Mouse (Mus musculus): ENCODE measurements at regions not wholly inside any gene's neighbourhood (a gene's known extent, or its start where the extent isn't known, plus 50 kb on each side); places are given as distances from the start of the nearest gene placed in this dataset.

DNA sequence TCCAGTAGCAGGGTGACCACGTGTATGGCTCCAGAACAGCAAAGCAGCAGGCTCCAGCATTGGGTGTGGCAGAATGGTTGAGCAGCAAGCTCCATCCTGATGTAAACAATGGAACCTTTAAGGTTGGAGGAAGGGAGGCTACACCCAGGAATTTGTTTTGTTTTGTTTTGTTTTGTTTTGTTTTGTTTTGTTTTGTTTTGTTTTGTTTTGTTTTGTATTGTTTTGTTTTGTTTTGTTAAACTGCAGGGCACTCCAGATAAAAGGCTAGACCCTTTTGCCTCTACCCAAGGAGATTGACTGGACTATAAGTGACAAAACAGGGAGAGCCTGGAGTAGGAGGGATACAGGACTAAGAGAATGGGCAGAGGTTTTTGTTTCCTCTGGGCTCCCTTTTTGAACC lies 647.5 kb downstream of the Kcnj3 start:
- H3K9me3 ChIP-seq (replicated peaks; ENCODE audit: control insufficient read depth, low read length): no peaks in the 10 kb centered on the region
- H3K9ac ChIP-seq (replicated peaks; ENCODE audit: low read depth, low read length): no peak overlapping the region
- no peak overlapping the region for H3K4me2 ChIP-seq (ENCODE audit: low read depth, low read length)
- ATAC-seq (ENCODE audit: insufficient read depth, low read depth) (no peak), DNase-seq (ENCODE audit: low spot score) (no peak)
- no peak overlapping the region for H3K4me3 ChIP-seq (ENCODE audit: low read depth, low read length)
- 37% methylated on average over 1 of the region's 1 CpGs for WGBS
- no peak for TF ChIP-seq EP300 (IDR thresholded peaks at IDR 0.05; ENCODE audit: low read depth)
- no peak for TF ChIP-seq CTCF (IDR thresholded peaks at IDR 0.05; ENCODE audit: low read depth)
- H3K4me1 ChIP-seq (ENCODE audit: control insufficient read depth, insufficient read depth): no peaks in the 10 kb centered on the region
- H3K27me3 ChIP-seq (ENCODE audit: control insufficient read depth, insufficient read depth, low read length): no peaks in the 10 kb centered on the region
- no peaks in the 10 kb centered on the region for H3K36me3 ChIP-seq (replicated peaks; ENCODE audit: control insufficient read depth, insufficient read depth, low read length)
- H3K27ac ChIP-seq (ENCODE audit: low read depth): no peak overlapping the region

DNA sequence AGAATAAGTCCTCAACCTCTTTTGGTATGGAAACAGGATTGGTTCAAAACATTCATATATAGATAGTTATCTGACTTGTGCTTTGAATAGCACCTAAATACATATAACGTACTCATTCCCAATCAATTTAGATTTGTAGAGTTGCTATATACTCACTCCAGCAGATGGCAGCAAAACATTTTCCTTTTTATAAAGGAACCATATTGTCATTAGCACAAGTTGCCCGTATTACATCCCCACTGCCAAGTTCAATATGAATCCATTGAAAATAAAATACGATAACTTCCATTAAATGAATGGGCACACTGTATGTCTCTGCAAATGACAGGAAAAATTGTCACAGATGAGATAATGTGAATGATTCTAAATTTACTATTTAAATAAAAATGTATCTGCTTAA lies 673.8 kb downstream of the Kcnj3 start:
- DNase-seq (ENCODE audit: low spot score) (no peak), ATAC-seq (ENCODE audit: insufficient read depth, low read depth) (no peak)
- TF ChIP-seq EP300 (IDR thresholded peaks at IDR 0.05; ENCODE audit: low read depth) (no peak), CTCF (IDR thresholded peaks at IDR 0.05; ENCODE audit: low read depth) (peak; percentile 44)
- no peaks in the 10 kb centered on the region for H3K27me3 ChIP-seq (ENCODE audit: control insufficient read depth, insufficient read depth, low read length)
- no peaks in the 10 kb centered on the region for H3K4me1 ChIP-seq (ENCODE audit: control insufficient read depth, insufficient read depth)
- no peak overlapping the region for H3K9ac ChIP-seq (replicated peaks; ENCODE audit: low read depth, low read length)
- no peak overlapping the region for H3K27ac ChIP-seq (ENCODE audit: low read depth)
- no peak overlapping the region for H3K4me2 ChIP-seq (ENCODE audit: low read depth, low read length)
- no peaks in the 10 kb centered on the region for H3K9me3 ChIP-seq (replicated peaks; ENCODE audit: control insufficient read depth, low read length)
- no peak overlapping the region for H3K4me3 ChIP-seq (ENCODE audit: low read depth, low read length)
- H3K36me3 ChIP-seq (replicated peaks; ENCODE audit: control insufficient read depth, insufficient read depth, low read length): no peaks in the 10 kb centered on the region
- WGBS: 29% methylated on average over 3 of the region's 3 CpGs

DNA sequence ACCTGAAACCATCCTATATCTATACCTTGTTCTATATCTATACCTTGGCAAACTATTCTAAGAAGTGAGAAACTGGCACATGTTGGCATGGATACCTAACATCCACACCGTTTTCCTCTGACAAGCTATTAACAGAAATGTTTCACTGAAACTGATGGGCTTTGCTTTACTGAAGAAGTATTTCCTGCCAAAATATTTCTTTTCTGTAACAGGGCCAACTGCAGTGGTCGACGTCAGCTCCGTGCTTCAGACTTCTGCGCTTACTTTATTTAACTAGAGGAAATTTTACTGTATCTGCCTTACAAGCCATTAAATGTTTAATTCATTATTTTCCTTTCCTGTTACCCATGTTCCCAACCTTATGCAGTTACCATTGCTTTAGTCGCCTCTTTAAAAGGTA lies 674.2 kb downstream of the Kcnj3 start:
- Histone ChIP-seq H3K36me3 (replicated peaks; ENCODE audit: control insufficient read depth, insufficient read depth, low read length) (no peaks in the 10 kb centered on the region), H3K9ac (replicated peaks; ENCODE audit: low read depth, low read length) (no peak overlapping the region), H3K9me3 (replicated peaks; ENCODE audit: control insufficient read depth, low read length) (no peaks in the 10 kb centered on the region), H3K4me2 (ENCODE audit: low read depth, low read length) (no peak overlapping the region), H3K27me3 (ENCODE audit: control insufficient read depth, insufficient read depth, low read length) (no peaks in the 10 kb centered on the region), H3K4me3 (ENCODE audit: low read depth, low read length) (no peak overlapping the region), H3K4me1 (ENCODE audit: control insufficient read depth, insufficient read depth) (no peaks in the 10 kb centered on the region), H3K27ac (ENCODE audit: low read depth) (no peak overlapping the region)
- no peak for ATAC-seq (ENCODE audit: insufficient read depth, low read depth)
- no peak for DNase-seq (ENCODE audit: low spot score)
- TF ChIP-seq CTCF (IDR thresholded peaks at IDR 0.05; ENCODE audit: low read depth) (no peak), EP300 (IDR thresholded peaks at IDR 0.05; ENCODE audit: low read depth) (no peak)
- 48% methylated on average over 6 of the region's 6 CpGs for WGBS

DNA sequence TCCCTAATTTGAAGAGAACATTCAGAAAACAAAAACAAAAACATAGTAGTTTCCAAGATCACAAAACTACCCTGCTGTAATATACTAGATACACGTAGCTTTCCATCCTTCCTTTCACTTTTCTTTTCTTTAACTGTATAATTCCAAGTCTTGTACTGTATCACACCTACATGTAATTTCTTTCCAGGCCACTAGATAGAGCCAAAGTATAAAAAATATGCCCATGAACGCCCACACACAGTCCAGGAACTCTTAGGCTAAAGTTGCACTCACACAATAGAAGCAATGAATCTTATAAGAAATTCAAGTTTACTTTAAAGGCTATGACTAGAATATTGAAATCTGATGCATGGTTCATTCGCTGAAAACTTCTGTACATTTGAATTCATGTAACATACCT lies 678.7 kb downstream of the Kcnj3 start:
- 16% methylated on average over 3 of the region's 3 CpGs for WGBS
- no peaks in the 10 kb centered on the region for H3K27me3 ChIP-seq (ENCODE audit: control insufficient read depth, insufficient read depth, low read length)
- H3K9me3 ChIP-seq (replicated peaks; ENCODE audit: control insufficient read depth, low read length): no peaks in the 10 kb centered on the region
- no peak overlapping the region for H3K27ac ChIP-seq (ENCODE audit: low read depth)
- no peak overlapping the region for H3K4me3 ChIP-seq (ENCODE audit: low read depth, low read length)
- H3K4me2 ChIP-seq (ENCODE audit: low read depth, low read length): no peak overlapping the region
- ATAC-seq (ENCODE audit: insufficient read depth, low read depth) (no peak), DNase-seq (ENCODE audit: low spot score) (peak; percentile 69)
- H3K36me3 ChIP-seq (replicated peaks; ENCODE audit: control insufficient read depth, insufficient read depth, low read length): no peaks in the 10 kb centered on the region
- no peak overlapping the region for H3K9ac ChIP-seq (replicated peaks; ENCODE audit: low read depth, low read length)
- TF ChIP-seq CTCF (IDR thresholded peaks at IDR 0.05; ENCODE audit: low read depth) (peak; percentile 53), EP300 (IDR thresholded peaks at IDR 0.05; ENCODE audit: low read depth) (no peak)
- no peaks in the 10 kb centered on the region for H3K4me1 ChIP-seq (ENCODE audit: control insufficient read depth, insufficient read depth)

DNA sequence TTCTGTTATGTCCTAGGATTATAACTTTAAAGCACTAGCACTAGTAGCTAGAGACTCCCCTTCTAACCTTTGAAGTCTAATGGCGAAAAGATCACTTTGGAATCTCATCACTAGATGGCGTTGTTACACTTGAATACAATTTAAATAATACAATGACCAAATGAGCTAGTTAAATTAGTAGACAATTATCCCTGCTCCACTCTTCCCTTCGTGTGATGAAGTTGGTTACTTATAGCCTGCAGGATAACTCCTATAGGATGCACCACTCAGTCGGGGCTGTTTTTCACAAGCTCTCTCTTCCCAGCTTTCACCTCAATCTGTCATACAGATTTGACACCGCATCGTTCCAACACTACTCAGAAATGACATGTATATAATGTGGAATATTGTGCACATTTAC lies 683.6 kb downstream of the Kcnj3 start:
- no peak overlapping the region for H3K4me3 ChIP-seq (ENCODE audit: low read depth, low read length)
- no peak overlapping the region for H3K4me2 ChIP-seq (ENCODE audit: low read depth, low read length)
- H3K27ac ChIP-seq (ENCODE audit: low read depth): no peak overlapping the region
- H3K36me3 ChIP-seq (replicated peaks; ENCODE audit: control insufficient read depth, insufficient read depth, low read length): no peaks in the 10 kb centered on the region
- WGBS: 33% methylated on average over 6 of the region's 6 CpGs
- H3K9ac ChIP-seq (replicated peaks; ENCODE audit: low read depth, low read length): no peak overlapping the region
- DNase-seq (ENCODE audit: low spot score): peak; percentile 33
- ATAC-seq (ENCODE audit: insufficient read depth, low read depth): no peak
- H3K9me3 ChIP-seq (replicated peaks; ENCODE audit: control insufficient read depth, low read length): no peaks in the 10 kb centered on the region
- H3K27me3 ChIP-seq (ENCODE audit: control insufficient read depth, insufficient read depth, low read length): no peaks in the 10 kb centered on the region
- TF ChIP-seq EP300 (IDR thresholded peaks at IDR 0.05; ENCODE audit: low read depth): no peak
- peak; percentile 54 for TF ChIP-seq CTCF (IDR thresholded peaks at IDR 0.05; ENCODE audit: low read depth)
- H3K4me1 ChIP-seq (ENCODE audit: control insufficient read depth, insufficient read depth): no peaks in the 10 kb centered on the region

DNA sequence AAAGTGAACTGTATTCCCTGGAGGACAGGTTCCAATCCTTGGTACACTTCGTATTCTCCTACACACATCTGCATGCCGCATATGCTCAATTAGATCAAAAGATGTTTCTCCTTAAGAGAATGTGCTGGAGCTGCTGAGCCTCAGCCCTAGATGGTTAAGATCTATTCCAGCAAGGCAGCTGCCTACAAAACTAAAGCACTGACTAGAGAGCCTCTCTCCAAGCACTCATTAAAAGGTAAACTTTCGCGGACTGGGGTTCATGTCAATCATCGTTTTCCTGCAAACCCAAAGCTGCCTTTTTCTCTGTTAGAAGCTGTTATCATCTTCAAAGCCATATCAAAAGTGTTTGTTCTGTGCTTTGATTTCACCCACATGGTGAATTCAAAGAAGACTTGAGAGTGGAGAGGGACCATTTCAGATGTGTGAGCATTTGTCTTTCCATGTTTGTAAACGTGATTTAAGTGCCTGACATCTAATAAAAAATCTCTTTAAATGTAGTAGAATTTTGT lies 711.4 kb downstream of the Kcnj3 start:
- no peak overlapping the region for H3K4me3 ChIP-seq (ENCODE audit: low read depth, low read length)
- no peaks in the 10 kb centered on the region for H3K9me3 ChIP-seq (replicated peaks; ENCODE audit: control insufficient read depth, low read length)
- H3K4me2 ChIP-seq (ENCODE audit: low read depth, low read length): no peak overlapping the region
- H3K27ac ChIP-seq (ENCODE audit: low read depth): no peak overlapping the region
- DNase-seq (ENCODE audit: low spot score): no peak
- H3K27me3 ChIP-seq (ENCODE audit: control insufficient read depth, insufficient read depth, low read length): no peaks in the 10 kb centered on the region
- no peak for TF ChIP-seq EP300 (IDR thresholded peaks at IDR 0.05; ENCODE audit: low read depth)
- no peak for TF ChIP-seq CTCF (IDR thresholded peaks at IDR 0.05; ENCODE audit: low read depth)
- H3K36me3 ChIP-seq (replicated peaks; ENCODE audit: control insufficient read depth, insufficient read depth, low read length): no peaks in the 10 kb centered on the region
- 64% methylated on average over 6 of the region's 6 CpGs for WGBS
- ATAC-seq (ENCODE audit: insufficient read depth, low read depth): no peak
- H3K4me1 ChIP-seq (ENCODE audit: control insufficient read depth, insufficient read depth): no peaks in the 10 kb centered on the region
- no peak overlapping the region for H3K9ac ChIP-seq (replicated peaks; ENCODE audit: low read depth, low read length)

Measured in heart, postnatal 0 days (tissue).